Mouse (Mus musculus) midbrain, embryonic 14.5 days (tissue): ENCODE results near the gene Slc35d1. TPM values are rescaled to one million over a fixed set of nuclear protein-coding genes. Genes with fewer than 3 reads are reported as not detected.
A peak's percentile ranks its signal among the peaks of the same experiment; 100 is the strongest.

ENCODE experiments used
- ATAC-seq: fragments of 200-750 bp; cut with Nextera tagmentation; 2 replicates; pipeline ENCODE4 v1.8.0; 2017; ENCODE audit warnings: moderate number of reproducible peaks, moderate library complexity; ENCODE audit not compliant: low FRiP score, low TSS enrichment
- DNase-seq: peaks from one replicate; pipeline ENCODE4 v3.0.0-alpha.2; 2015
- H3K27ac ChIP-seq: fragments of 300-500 bp; sonication (generic); replicated peaks from 2 replicates; pipeline ENCODE4 v1.5.1; 2014; ENCODE audit warnings: mild to moderate bottlenecking, low read depth, low read length, moderate library complexity
- H3K27me3 ChIP-seq: fragments of 300-500 bp; sonication (generic); 2 replicates; pipeline ENCODE4 v1.6.1; 2014; ENCODE audit warnings: low read length, control low read depth, mixed read lengths; ENCODE audit not compliant: control insufficient read depth, insufficient read depth
- H3K36me3 ChIP-seq: fragments of 300-500 bp; sonication (generic); 2 replicates; pipeline ENCODE4 v1.6.1; 2014; ENCODE audit warnings: low read length, control low read depth; ENCODE audit not compliant: control insufficient read depth, insufficient read depth
- H3K4me1 ChIP-seq: fragments of 300-500 bp; sonication (generic); 2 replicates; pipeline ENCODE4 v1.6.1; 2014; ENCODE audit warnings: mild to moderate bottlenecking, antibody characterized with exemption, low read length, control low read depth; ENCODE audit not compliant: control insufficient read depth, insufficient read depth
- H3K4me2 ChIP-seq: fragments of 300-500 bp; sonication (generic); 2 replicates; pipeline ENCODE4 v1.6.1; 2014; ENCODE audit warnings: mild to moderate bottlenecking, low read length, moderate library complexity
- H3K4me3 ChIP-seq: fragments of 300-500 bp; sonication (generic); replicated peaks from 2 replicates; pipeline ENCODE4 v1.5.1; 2014; ENCODE audit warnings: low read depth, low read length
- H3K9ac ChIP-seq: fragments of 300-500 bp; sonication (generic); replicated peaks from 2 replicates; pipeline ENCODE4 v1.6.1; 2014; ENCODE audit warnings: mild to moderate bottlenecking, low read length, moderate library complexity
- H3K9me3 ChIP-seq: fragments of 300-500 bp; sonication (generic); 2 replicates; pipeline ENCODE4 v1.6.1; 2016; ENCODE audit warnings: low read length, control low read depth, mixed read lengths; ENCODE audit not compliant: control insufficient read depth
- WGBS: fragments of 180-500 bp; shearing (Covaris S2); extraction: QIAGEN DNeasy Blood & Tissue Kit; methylation state at CpG from one replicate; pipeline ENCODE4 v1.1.7; 2014; 5-methylcytosine and 5-hydroxymethylcytosine counted together
- polyA plus RNA-seq: library from polyadenylated mRNA; unstranded; fragments of >200 nt; fragmentation: Nextera tagmentation; extraction: Ambion mirVana; gene quantifications from 2 replicates; pipeline ENCODE4 v1.2.1, GENCODE M21; 2014

Gene Slc35d1
- polyA plus RNA-seq: 4.3 and 6.1 TPM in 2 replicates

DNA sequence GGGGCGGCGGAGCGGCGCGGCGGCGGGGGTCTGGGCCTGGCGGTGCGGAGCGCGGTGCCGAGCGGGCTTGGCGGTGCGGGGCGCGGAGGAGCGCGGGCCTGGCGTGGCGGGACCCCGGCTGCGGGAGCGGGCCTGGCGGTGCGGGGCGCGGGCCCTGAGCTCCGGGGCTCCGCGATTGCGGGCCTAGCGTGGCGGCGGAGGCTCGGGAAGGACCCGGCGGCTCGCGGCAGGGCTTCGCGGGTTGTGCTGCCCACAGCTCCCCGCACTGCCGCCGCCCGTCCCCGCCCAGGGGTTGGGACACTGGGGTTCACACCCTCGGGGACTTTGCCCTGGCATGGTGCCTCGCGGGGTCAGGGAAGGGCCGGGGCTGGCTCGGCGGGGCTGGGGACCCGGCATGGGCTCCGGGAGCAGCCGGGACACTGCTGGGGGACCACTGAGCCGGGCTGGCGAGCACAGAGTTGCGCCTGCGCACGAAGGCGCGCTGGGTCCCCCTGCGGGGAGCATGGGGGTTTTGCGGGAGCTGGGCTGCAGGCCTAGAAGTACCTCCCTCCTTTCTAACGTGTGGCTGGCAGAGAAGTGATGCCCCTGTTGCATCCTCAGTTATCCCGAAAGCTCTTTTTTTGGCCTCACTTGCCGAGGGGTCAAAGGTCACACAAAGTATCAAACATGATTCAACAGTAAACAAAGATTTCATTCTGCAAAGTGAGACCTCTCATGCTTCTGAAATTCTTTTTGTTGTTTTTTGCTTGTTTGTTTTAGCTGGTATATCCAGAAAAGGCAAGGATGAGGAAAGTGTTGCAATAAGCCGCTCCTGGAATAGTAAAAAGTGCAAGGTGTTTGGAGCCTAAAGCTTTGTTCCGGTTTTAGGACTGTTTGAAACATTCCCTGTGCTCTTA, at the start of gene Slc35d1:
Slc35d1 (minus strand) TSS at position 240 of the 896 bp plus-strand sequence.
- Histone ChIP-seq H3K27ac (peak within 1 kb of the TSS; percentile 99), H3K36me3 (no peaks in the 10 kb centered on the region; the same call in 1 of the 2 replicates), H3K27me3 (no peaks in the 10 kb centered on the region), H3K4me2 (peak within 1 kb of the TSS; percentile 79), H3K9me3 (no peaks in the 10 kb centered on the region), H3K9ac (peak within 1 kb of the TSS; percentile 96), H3K4me1 (peaks cover 13% of the 10 kb centered on the region), H3K4me3 (peak within 1 kb of the TSS; percentile 85)
- peak; percentile 94 for DNase-seq
- 2% methylated on average over 69 of the region's 70 CpGs for WGBS
- peak; percentile 93 for ATAC-seq

DNA sequence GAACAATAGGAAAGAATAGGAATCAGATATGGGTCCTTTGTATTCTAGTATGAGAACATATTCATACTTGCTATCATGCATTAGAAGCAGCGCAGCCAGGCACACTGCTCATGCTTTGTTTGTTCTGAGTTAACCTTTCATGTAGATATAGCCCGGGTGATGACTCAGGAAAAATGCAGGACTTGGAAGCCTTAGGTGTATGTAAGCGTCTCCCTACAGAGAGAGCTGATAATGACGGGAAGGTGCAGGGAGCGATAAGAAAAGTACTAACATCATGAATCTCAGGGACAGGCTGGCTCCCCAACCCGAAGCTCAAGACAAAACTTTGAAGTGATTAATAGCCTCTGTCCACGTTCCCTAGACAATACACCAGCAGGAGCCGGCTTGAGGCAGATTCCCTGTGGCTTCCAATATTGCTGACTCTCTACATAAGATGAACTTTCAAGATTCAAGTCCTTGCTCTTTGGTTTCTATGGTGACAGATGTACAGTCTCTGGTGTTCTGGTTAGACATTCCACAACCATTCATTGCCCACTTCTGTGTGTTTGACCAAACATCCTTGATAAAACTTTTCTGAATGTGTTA, 48.9 kb upstream of the Slc35d1 start:
- Histone ChIP-seq H3K27me3 (no peaks in the 10 kb centered on the region), H3K4me3 (no peak overlapping the region), H3K4me2 (no peak overlapping the region), H3K9ac (no peak overlapping the region), H3K9me3 (no peaks in the 10 kb centered on the region), H3K4me1 (no peaks in the 10 kb centered on the region), H3K27ac (no peak overlapping the region), H3K36me3 (no peaks in the 10 kb centered on the region)
- WGBS: 28% methylated on average over 8 of the region's 8 CpGs
- DNase-seq (peak; percentile 24), ATAC-seq (no peak)

DNA sequence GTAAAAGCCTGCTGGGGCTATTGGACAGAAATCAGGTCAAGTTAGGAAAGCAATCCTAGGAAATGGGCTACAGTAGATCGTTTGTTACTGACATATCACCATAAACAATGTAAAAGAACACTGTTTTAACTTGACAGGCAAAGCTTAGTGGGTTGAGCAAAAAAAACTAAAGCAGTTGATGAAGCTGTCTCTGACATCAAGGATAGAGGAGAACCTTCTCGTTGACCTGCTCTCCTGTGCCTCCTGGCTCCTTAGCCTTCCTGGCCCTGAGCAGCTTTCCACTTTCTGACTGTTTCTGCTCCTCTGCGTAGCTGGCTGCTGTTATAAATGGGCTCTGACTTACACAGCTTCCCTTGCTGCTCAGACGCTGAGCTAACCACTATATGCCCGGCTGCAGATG, 48.4 kb upstream of the Slc35d1 start:
- Histone ChIP-seq H3K4me3 (no peak overlapping the region), H3K4me1 (no peaks in the 10 kb centered on the region), H3K27me3 (no peaks in the 10 kb centered on the region), H3K9ac (no peak overlapping the region), H3K36me3 (no peaks in the 10 kb centered on the region), H3K4me2 (no peak overlapping the region), H3K27ac (no peak overlapping the region), H3K9me3 (no peaks in the 10 kb centered on the region)
- DNase-seq: no peak
- 60% methylated on average over 5 of the region's 5 CpGs for WGBS
- no peak for ATAC-seq

DNA sequence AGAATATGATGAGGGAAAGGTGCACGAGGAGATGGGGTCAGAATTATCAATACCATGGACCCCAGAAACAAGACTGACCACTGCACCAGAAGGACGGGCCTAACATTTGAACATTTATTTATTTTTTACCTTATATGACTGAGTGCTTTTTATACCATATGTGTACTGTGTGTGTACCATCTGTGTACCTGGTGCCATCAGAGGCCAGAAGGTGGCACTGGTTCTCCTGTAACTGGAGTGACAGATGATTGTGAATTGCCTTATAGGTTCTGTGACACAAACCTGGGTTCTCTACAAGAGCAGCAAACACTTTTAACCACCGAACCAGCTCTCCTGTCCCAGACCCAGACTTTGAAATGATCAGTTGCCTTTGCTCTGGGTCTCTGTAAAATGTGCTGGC, 43.9 kb upstream of the Slc35d1 start:
- Histone ChIP-seq H3K27ac (no peak overlapping the region), H3K4me1 (no peaks in the 10 kb centered on the region), H3K9ac (no peak overlapping the region), H3K27me3 (no peaks in the 10 kb centered on the region), H3K9me3 (no peaks in the 10 kb centered on the region), H3K4me2 (no peak overlapping the region), H3K4me3 (no peak overlapping the region), H3K36me3 (no peaks in the 10 kb centered on the region)
- peak; percentile 2 for DNase-seq
- WGBS: 90% methylated on average over 3 of the region's 3 CpGs
- no peak for ATAC-seq

DNA sequence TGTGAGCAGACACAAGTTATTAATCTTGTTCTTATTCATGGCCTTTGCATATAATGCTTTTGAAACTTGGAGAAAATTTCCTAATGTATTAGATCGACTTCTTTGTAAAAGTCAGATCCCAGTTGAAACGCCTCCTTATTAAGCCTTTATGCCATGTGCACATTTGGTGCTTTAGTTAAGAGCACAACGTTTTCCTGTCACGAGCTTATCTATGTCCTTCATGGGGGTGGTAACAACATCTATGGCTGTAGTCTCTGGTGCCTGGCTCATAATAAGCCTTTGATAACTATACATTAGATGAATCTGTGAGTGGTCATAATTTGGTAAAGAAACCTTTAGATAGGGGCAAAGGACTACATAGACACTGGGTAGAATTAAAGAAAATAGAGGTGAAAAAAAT, 38.9 kb upstream of the Slc35d1 start:
- 84% methylated on average over 4 of the region's 4 CpGs for WGBS
- Histone ChIP-seq H3K27me3 (no peaks in the 10 kb centered on the region), H3K4me3 (no peak overlapping the region), H3K4me2 (no peak overlapping the region), H3K9me3 (no peaks in the 10 kb centered on the region), H3K9ac (no peak overlapping the region), H3K36me3 (no peaks in the 10 kb centered on the region), H3K4me1 (no peaks in the 10 kb centered on the region), H3K27ac (no peak overlapping the region)
- DNase-seq: no peak
- ATAC-seq: no peak

DNA sequence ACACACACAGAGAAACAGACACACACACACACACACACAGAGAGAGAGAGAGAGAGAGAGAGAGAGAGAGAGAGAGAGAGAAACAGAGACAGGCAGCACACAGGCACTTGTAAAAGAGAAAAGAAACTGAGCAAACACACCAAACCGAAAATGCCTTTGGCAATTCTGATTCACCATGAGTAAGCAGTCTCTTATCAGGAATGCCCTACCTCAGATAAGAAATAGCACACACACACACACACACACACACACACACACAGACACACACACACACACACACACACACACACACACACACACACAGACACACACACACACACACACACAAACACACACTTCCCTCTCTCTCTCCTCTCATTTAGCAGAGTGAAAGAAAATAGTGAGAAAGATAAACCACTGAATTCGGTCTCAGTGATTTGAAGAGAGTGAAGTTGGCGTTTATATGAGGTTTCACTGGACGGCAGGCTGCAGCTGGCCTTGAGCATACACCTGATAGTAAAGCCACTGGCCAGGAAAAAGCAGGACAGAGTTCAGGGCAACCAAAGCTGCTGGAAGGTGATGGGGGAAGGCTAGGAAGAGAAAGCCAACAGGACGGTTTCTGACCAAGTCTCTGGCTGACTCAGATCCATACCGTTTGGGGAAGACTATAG, 34.6 kb upstream of the Slc35d1 start:
- no peak overlapping the region for H3K27ac ChIP-seq
- H3K4me1 ChIP-seq: no peaks in the 10 kb centered on the region
- no peaks in the 10 kb centered on the region for H3K9me3 ChIP-seq
- H3K27me3 ChIP-seq: no peaks in the 10 kb centered on the region
- H3K4me3 ChIP-seq: no peak overlapping the region
- WGBS: 77% methylated on average over 6 of the region's 6 CpGs
- no peak for ATAC-seq
- DNase-seq: no peak
- H3K4me2 ChIP-seq: no peak overlapping the region
- no peaks in the 10 kb centered on the region for H3K36me3 ChIP-seq
- no peak overlapping the region for H3K9ac ChIP-seq

DNA sequence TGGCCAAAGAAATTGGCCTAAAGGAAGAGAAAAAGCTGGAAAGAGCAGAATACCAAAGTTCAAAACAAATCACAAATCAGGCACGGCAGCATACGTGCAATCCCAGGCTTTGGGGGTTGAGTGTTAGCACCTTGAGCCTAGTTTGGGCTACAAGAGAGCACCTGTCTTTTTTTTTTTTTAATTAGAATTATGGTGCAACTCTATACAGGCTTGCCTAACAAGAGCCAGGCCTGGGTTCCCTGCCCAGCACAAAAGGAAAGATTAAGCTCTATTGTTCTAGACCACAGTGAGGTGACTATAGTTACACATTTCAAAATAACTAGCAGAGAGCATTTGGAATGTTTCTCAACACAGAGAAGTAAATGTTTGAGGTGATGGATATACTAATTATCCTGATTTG, 32.8 kb upstream of the Slc35d1 start:
- DNase-seq (no peak), ATAC-seq (no peak)
- H3K9me3 ChIP-seq: no peaks in the 10 kb centered on the region
- H3K36me3 ChIP-seq: no peaks in the 10 kb centered on the region
- 78% methylated on average over 2 of the region's 2 CpGs for WGBS
- no peak overlapping the region for H3K4me3 ChIP-seq
- H3K4me1 ChIP-seq: no peaks in the 10 kb centered on the region
- H3K4me2 ChIP-seq: no peak overlapping the region
- H3K27ac ChIP-seq: no peak overlapping the region
- H3K27me3 ChIP-seq: no peaks in the 10 kb centered on the region
- H3K9ac ChIP-seq: no peak overlapping the region

DNA sequence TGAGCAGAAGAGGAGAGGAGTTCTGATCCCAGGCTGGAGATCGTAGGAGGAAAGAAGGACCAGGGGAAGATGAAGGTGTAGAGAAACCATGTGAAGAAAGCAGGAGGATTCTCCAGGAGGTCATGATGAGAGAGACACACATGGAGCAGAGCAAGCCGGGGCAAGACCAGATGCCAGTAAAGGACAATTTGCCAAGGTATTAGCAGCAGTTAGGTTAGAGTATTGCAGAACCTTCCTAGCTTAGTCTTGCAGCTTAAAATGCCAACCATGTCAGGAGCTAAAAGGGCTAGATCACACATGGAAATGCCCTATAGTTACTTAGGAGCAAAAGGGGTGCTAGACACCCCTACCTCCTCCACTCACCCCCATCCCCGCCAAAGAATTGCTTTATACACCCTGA, 32.3 kb upstream of the Slc35d1 start:
- H3K27me3 ChIP-seq: no peaks in the 10 kb centered on the region
- no peak overlapping the region for H3K9ac ChIP-seq
- 89% methylated on average over 3 of the region's 3 CpGs for WGBS
- H3K4me1 ChIP-seq: no peaks in the 10 kb centered on the region
- no peaks in the 10 kb centered on the region for H3K9me3 ChIP-seq
- no peak overlapping the region for H3K4me3 ChIP-seq
- no peak for DNase-seq
- no peak overlapping the region for H3K27ac ChIP-seq
- H3K4me2 ChIP-seq: no peak overlapping the region
- no peaks in the 10 kb centered on the region for H3K36me3 ChIP-seq
- ATAC-seq: no peak
